Mouse (Mus musculus) limb, embryonic 11.5 days (tissue): ENCODE data around the gene Dolpp1. TPM values are rescaled to one million over a fixed set of nuclear protein-coding genes. Genes with fewer than 3 reads are reported as not detected.

ENCODE experiments used
- ATAC-seq: fragments of 200-750 bp; cut with Nextera tagmentation; 2 replicates; pipeline ENCODE4 v1.8.0; 2017; ENCODE audit warnings: low read depth; ENCODE audit not compliant: insufficient number of reproducible peaks, low FRiP score, low TSS enrichment
- DNase-seq: peaks from one replicate; pipeline ENCODE4 v3.0.0-alpha.2; 2015; ENCODE audit warnings: low spot score
- H3K27ac ChIP-seq: fragments of 300-500 bp; sonication (generic); replicated peaks from 2 replicates; pipeline ENCODE4 v1.5.1; 2014; ENCODE audit warnings: low read depth, mild to moderate bottlenecking, low read length
- H3K27me3 ChIP-seq: fragments of 300-500 bp; sonication (generic); 2 replicates; pipeline ENCODE4 v1.6.1; 2014; ENCODE audit warnings: mild to moderate bottlenecking, low read length, mixed read lengths; ENCODE audit not compliant: control insufficient read depth, insufficient read depth
- H3K36me3 ChIP-seq: fragments of 300-500 bp; sonication (generic); 2 replicates; pipeline ENCODE4 v1.6.1; 2014; ENCODE audit warnings: mild to moderate bottlenecking, low read length, moderate library complexity, mixed read lengths; ENCODE audit not compliant: control insufficient read depth, insufficient read depth
- H3K4me1 ChIP-seq: fragments of 300-500 bp; sonication (generic); 2 replicates; pipeline ENCODE4 v1.6.1; 2014; ENCODE audit warnings: low read length, mixed read lengths; ENCODE audit not compliant: control insufficient read depth, insufficient read depth
- H3K4me2 ChIP-seq: fragments of 300-500 bp; sonication (generic); 2 replicates; pipeline ENCODE4 v1.6.1; 2014; ENCODE audit warnings: low read depth, mild to moderate bottlenecking, moderate library complexity; ENCODE audit not compliant: severe bottlenecking
- H3K4me3 ChIP-seq: fragments of 300-500 bp; sonication (generic); 2 replicates; pipeline ENCODE4 v1.5.1; 2014; ENCODE audit warnings: low read depth, low read length
- H3K9ac ChIP-seq: fragments of 300-500 bp; sonication (generic); 2 replicates; pipeline ENCODE4 v1.6.1; 2014; ENCODE audit warnings: mild to moderate bottlenecking, low read length
- H3K9me3 ChIP-seq: fragments of 300-500 bp; sonication (generic); 2 replicates; pipeline ENCODE4 v1.6.1; 2016; ENCODE audit warnings: low read length; ENCODE audit not compliant: control insufficient read depth
- WGBS: fragments of 180-500 bp; shearing (Covaris S2); extraction: QIAGEN DNeasy Blood & Tissue Kit; methylation state at CpG from one replicate; pipeline ENCODE4 v1.1.7; 2014; 5-methylcytosine and 5-hydroxymethylcytosine counted together
- polyA plus RNA-seq: library from polyadenylated mRNA; unstranded; fragments of >200 nt; fragmentation: Nextera tagmentation; extraction: Ambion mirVana; gene quantifications from 2 replicates; pipeline ENCODE4 v1.2.1, GENCODE M21; 2014

The Dolpp1 gene
- polyA plus RNA-seq, 1 experiment from 2014 or later, result 33.0 TPM

- H3K27ac ChIP-seq, result no peak overlapping the region
- no peak for ATAC-seq
- H3K9ac ChIP-seq, result no peak overlapping the region
- no peak overlapping the region for H3K4me2 ChIP-seq
- no peaks in the 10 kb centered on the region for H3K4me1 ChIP-seq
- no peaks in the 10 kb centered on the region for H3K27me3 ChIP-seq
- WGBS, result 72% methylated on average over 20 of the region's 20 CpGs
- H3K36me3 ChIP-seq, result peaks cover 22% of the 10 kb centered on the region
- DNase-seq, result no peak
- no peaks in the 10 kb centered on the region for H3K9me3 ChIP-seq
- H3K4me3 ChIP-seq, result no peak overlapping the region
These were observed 7.4 kb downstream of the Dolpp1 start for GRCm38 (mm10) chr2:30399191-30400171.

DNA sequence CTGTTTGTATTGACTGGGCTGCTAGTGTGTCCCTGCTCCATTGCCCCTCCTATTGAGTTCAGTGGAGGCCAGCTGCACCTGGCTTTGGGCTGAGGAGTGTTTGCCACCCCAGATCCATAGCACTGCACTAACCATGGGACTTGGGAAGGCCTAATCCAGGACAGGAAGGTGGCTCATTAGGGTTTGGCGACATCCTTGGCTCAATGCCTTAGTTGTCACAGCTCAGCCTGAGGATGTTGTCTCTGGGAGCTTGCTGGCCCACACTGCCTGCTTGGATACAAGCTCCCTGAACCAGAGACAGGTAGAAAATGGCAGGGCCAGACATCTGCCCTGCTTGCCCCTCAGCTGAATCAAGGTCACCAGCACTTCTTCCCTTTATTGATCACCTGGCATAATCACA, 9.5 kb downstream of the Dolpp1 start:
- DNase-seq (no peak), ATAC-seq (no peak)
- Histone ChIP-seq H3K27ac (no peak overlapping the region), H3K9ac (no peak overlapping the region), H3K36me3 (peaks cover 20% of the 10 kb centered on the region), H3K4me1 (no peaks in the 10 kb centered on the region), H3K27me3 (no peaks in the 10 kb centered on the region), H3K9me3 (no peaks in the 10 kb centered on the region), H3K4me2 (no peak overlapping the region), H3K4me3 (no peak overlapping the region)
- 75% methylated on average over 1 of the region's 1 CpGs for WGBS

DNA sequence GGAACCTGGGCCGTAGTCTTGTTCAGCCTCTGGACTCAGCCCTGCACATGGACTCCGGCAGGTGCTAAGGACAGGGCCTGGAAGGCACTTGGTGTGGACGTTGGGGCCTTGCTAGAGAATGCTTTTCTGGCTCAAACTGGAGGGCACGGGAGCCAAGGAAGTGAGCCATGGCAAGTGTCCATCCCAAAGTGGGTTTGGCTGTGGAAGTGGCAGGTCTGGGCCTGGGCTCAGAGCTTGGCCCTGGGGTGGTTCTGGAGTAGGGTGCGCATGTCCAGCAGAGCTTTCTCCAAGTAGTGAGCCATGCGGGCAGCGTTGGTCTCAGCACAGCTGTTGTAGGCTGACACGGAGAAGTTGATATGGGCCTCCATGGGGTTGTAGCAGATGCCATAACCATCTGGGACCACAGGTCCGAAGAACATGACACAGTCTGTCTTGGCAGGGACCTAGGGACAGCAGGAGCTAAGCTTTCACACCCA, 10.3 kb downstream of the Dolpp1 start:
- 92% methylated on average over 9 of the region's 9 CpGs for WGBS
- DNase-seq (no peak), ATAC-seq (no peak)
- H3K4me1 ChIP-seq, result no peaks in the 10 kb centered on the region
- no peak overlapping the region for H3K27ac ChIP-seq
- H3K9ac ChIP-seq, result no peak overlapping the region
- no peaks in the 10 kb centered on the region for H3K9me3 ChIP-seq
- no peak overlapping the region for H3K4me2 ChIP-seq
- H3K36me3 ChIP-seq, result peaks cover 17% of the 10 kb centered on the region
- no peaks in the 10 kb centered on the region for H3K27me3 ChIP-seq
- no peak overlapping the region for H3K4me3 ChIP-seq

- no peak overlapping the region for H3K27ac ChIP-seq
- H3K4me3 ChIP-seq, result no peak overlapping the region
- ATAC-seq, result no peak
- H3K9me3 ChIP-seq, result no peaks in the 10 kb centered on the region
- no peak overlapping the region for H3K4me2 ChIP-seq
- no peak for DNase-seq
- no peaks in the 10 kb centered on the region for H3K27me3 ChIP-seq
- peaks cover 14% of the 10 kb centered on the region for H3K36me3 ChIP-seq
- no peak overlapping the region for H3K9ac ChIP-seq
- 56% methylated on average over 2 of the region's 2 CpGs for WGBS
- H3K4me1 ChIP-seq, result no peaks in the 10 kb centered on the region
These were observed 10.8 kb downstream of the Dolpp1 start for GRCm38 (mm10) chr2:30402843-30403242.

DNA sequence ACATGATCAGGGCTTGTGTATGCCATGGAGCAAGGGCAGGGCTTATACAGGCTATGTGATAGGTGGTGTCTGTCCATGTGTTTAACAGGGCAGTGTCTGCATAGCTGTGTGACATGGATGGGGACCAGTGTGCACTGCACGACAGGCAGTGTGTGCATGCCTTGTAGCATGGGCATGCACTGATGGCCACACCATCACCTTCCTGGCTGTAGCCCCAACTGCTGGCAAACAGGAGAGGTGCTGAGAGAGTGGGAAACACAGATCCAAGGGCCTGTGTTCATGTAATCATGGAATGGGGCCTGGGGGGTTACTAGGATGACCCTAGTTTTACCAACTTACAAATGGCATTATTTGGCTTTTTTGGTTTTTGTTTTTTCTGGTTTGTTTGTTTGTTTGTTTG, 11.8 kb downstream of the Dolpp1 start:
- Histone ChIP-seq H3K9ac (no peak overlapping the region), H3K27ac (no peak overlapping the region), H3K4me1 (no peaks in the 10 kb centered on the region), H3K4me2 (no peak overlapping the region), H3K36me3 (peaks cover 13% of the 10 kb centered on the region), H3K9me3 (no peaks in the 10 kb centered on the region), H3K4me3 (no peak overlapping the region), H3K27me3 (no peaks in the 10 kb centered on the region)
- ATAC-seq (no peak), DNase-seq (no peak)
- WGBS, result 82% methylated on average over 1 of the region's 1 CpGs

DNA sequence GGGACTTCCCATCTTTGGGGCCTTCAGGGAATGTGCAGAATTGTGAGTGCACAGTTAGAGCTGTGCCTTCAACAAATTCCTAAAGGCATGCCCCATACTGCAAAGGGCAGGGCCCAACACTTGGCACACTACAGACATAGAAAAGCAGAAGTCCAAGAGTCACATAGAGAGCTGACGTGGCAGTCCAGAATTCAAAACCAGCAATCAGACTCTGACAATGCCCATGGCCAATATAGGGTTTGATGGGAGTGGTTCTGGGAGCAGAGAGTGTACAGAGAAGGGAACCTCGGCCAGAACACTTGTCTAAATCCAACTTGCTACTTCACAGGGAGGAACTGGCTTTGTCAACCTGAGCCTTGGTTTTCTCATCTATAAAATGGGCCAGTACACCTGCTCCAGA, 15.2 kb downstream of the Dolpp1 start:
- H3K9me3 ChIP-seq, result no peaks in the 10 kb centered on the region
- no peak overlapping the region for H3K9ac ChIP-seq
- peaks cover 4% of the 10 kb centered on the region; the same call in 1 of the 2 replicates for H3K36me3 ChIP-seq
- H3K27ac ChIP-seq, result no peak overlapping the region
- WGBS, result 92% methylated on average over 2 of the region's 2 CpGs
- H3K4me3 ChIP-seq, result no peak overlapping the region
- ATAC-seq (no peak), DNase-seq (no peak)
- H3K4me1 ChIP-seq, result no peaks in the 10 kb centered on the region
- no peak overlapping the region for H3K4me2 ChIP-seq
- H3K27me3 ChIP-seq, result no peaks in the 10 kb centered on the region

DNA sequence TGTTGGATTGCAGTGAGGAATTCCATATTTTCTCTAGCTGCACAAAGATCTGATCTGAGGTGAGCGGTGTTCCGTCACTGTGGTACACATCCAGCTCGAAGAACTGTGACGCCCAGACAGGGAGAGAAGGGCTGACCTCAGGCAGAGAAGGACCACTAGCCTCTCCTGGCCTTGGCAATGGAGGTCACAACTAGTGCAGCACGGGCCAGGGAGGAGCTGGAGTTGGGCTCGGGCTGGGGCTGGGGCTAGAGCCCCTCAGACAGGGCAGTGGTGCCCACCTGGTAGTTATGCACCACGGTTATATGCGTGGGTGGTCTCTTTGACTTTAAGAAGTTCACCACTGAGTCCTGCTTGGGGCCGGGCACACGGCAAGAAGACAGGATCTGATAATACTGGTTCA, 15.7 kb downstream of the Dolpp1 start:
- no peak overlapping the region for H3K4me2 ChIP-seq
- no peak for ATAC-seq
- no peaks in the 10 kb centered on the region for H3K27me3 ChIP-seq
- H3K4me1 ChIP-seq, result no peaks in the 10 kb centered on the region
- WGBS, result 94% methylated on average over 10 of the region's 10 CpGs
- no peak overlapping the region for H3K4me3 ChIP-seq
- H3K27ac ChIP-seq, result no peak overlapping the region
- H3K36me3 ChIP-seq, result peaks cover 2% of the 10 kb centered on the region; the same call in 1 of the 2 replicates
- DNase-seq, result no peak
- no peaks in the 10 kb centered on the region for H3K9me3 ChIP-seq
- no peak overlapping the region for H3K9ac ChIP-seq

GRCm38 (mm10) chr2:30408452-30409100, 16.5 kb downstream of the Dolpp1 start:
- DNase-seq, result no peak
- 88% methylated on average over 8 of the region's 8 CpGs for whole genome bisulfite sequencing
- H3K9me3 ChIP-seq, result no peaks in the 10 kb centered on the region
- peaks cover 2% of the 10 kb centered on the region; the same call in 1 of the 2 replicates for H3K36me3 ChIP-seq
- no peak overlapping the region for H3K27ac ChIP-seq
- no peak overlapping the region for H3K9ac ChIP-seq
- H3K4me3 ChIP-seq, result no peak overlapping the region
- no peaks in the 10 kb centered on the region for H3K27me3 ChIP-seq
- H3K4me2 ChIP-seq, result no peak overlapping the region
- no peaks in the 10 kb centered on the region for H3K4me1 ChIP-seq
- no peak for ATAC-seq
